Mouse (Mus musculus) E14TG2a.4 (cell line): ENCODE data around the gene Ppp2r5a.

Experiments
- H3K27me3 ChIP-seq: 2 replicates; pipeline ENCODE4 v1.6.1; 2014; ENCODE audit warnings: low read length, control low read depth; ENCODE audit not compliant: insufficient read depth
- H3K36me3 ChIP-seq: 2 replicates; pipeline ENCODE4 v1.6.1; 2014; ENCODE audit warnings: low read length, control low read depth; ENCODE audit not compliant: insufficient read depth
- H3K4me1 ChIP-seq: replicated peaks from 2 replicates; pipeline ENCODE4 v1.6.1; 2014; ENCODE audit warnings: low read depth, low read length, control low read depth
- H3K4me3 ChIP-seq: replicated peaks from 2 replicates; pipeline ENCODE4 v1.5.1; 2014; ENCODE audit warnings: mild to moderate bottlenecking, low read length
- H3K9me3 ChIP-seq: 2 replicates; pipeline ENCODE4 v1.6.1; 2014; ENCODE audit warnings: low read length, control low read depth
- CTCF ChIP-seq: conservative IDR thresholded peaks from 2 replicates; pipeline ENCODE4 v1.5.1; 2014; ENCODE audit warnings: low read length
- NANOG ChIP-seq: IDR thresholded peaks from 2 replicates; pipeline ENCODE4 v1.6.1; 2014; ENCODE audit warnings: borderline replicate concordance, low read length, mixed read lengths
- POU5F1 ChIP-seq: IDR thresholded peaks from 2 replicates; pipeline ENCODE4 v1.6.1; 2014; ENCODE audit warnings: low read length, borderline replicate concordance

The Ppp2r5a gene

GRCm38 (mm10) chr1:191311296-191311898 lies 91.7 kb downstream of the Ppp2r5a start:
- Histone ChIP-seq H3K36me3 (no peaks in the 10 kb centered on the region), H3K9me3 (no peaks in the 10 kb centered on the region), H3K27me3 (peaks cover 3% of the 10 kb centered on the region; the same call in 1 of the 2 replicates), H3K4me3 (no peak overlapping the region), H3K4me1 (peaks cover 24% of the 10 kb centered on the region)
- TF ChIP-seq CTCF (no peak), POU5F1 (no peak), NANOG (no peak)

DNA sequence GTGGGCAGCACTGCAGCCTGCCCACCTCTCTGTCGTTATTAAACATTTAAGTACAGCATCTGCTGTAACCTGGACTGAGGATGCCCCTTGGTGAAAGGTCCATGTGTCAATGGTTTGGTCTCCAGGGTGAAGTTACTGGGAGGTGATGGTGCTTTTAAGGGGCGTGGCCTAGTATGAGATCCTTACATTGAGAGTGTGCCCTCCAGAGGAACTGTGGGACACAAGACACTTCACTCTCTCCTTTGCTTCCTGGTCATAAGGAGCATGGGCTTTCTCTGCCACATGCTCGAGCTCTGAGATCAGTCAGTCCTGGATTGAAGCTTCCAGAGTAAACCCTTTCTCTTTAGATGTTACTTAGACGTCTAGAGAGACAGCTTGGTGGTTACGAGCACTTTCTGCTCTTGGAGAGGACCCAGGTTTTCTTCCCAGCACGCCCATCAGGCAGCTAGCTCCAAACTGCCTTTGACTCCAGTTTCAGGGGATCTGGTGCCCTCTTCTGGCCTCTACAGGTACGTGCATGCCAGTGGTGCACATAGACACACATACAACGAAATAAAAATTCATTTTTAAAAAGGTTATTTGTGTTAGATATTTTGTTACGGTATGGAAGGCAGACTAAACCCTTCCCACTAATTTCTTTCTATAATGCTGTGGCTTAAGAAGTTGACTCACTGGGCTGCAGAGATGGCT lies 95.2 kb downstream of the Ppp2r5a start:
- Histone ChIP-seq H3K27me3 (no peaks in the 10 kb centered on the region), H3K4me1 (peaks cover 26% of the 10 kb centered on the region), H3K9me3 (no peaks in the 10 kb centered on the region), H3K36me3 (no peaks in the 10 kb centered on the region), H3K4me3 (no peak overlapping the region)
- peak; percentile 85 for TF ChIP-seq CTCF
- TF ChIP-seq NANOG = no peak
- TF ChIP-seq POU5F1 = no peak

GRCm38 (mm10) chr1:191306316-191306715 lies 96.8 kb downstream of the Ppp2r5a start:
- H3K9me3 ChIP-seq = no peaks in the 10 kb centered on the region
- no peak overlapping the region for H3K4me3 ChIP-seq
- no peaks in the 10 kb centered on the region for H3K27me3 ChIP-seq
- no peaks in the 10 kb centered on the region for H3K36me3 ChIP-seq
- TF ChIP-seq CTCF = peak; percentile 34
- TF ChIP-seq POU5F1 = no peak
- H3K4me1 ChIP-seq = peaks cover 21% of the 10 kb centered on the region

- no peaks in the 10 kb centered on the region for H3K9me3 ChIP-seq
- no peaks in the 10 kb centered on the region for H3K27me3 ChIP-seq
- H3K4me1 ChIP-seq = peaks cover 21% of the 10 kb centered on the region
- peak; percentile 56 for TF ChIP-seq CTCF
- no peak for TF ChIP-seq NANOG
- no peak for TF ChIP-seq POU5F1
- H3K4me3 ChIP-seq = no peak overlapping the region
- no peaks in the 10 kb centered on the region for H3K36me3 ChIP-seq
Measured at GRCm38 (mm10) chr1:191305610-191306009, 97.5 kb downstream of the Ppp2r5a start.

DNA sequence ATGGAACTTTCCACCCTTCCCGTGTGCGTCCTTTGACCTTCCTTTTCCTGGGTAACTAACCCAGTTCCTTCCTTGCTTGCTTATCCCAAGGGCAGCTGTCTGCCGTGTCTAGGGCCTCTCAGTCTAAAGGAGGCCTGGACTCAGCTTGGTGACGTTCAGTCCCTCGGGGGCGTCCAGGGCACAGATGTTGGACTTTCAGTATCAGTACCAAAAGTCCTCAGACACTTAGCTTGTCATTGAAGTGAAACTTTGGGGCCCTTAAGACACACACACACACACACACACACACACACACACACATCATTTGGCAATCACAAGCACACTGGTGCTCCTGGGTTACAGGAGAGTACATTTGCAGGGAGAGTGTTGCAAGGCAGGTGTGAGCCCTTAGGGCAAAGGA lies 98.9 kb downstream of the Ppp2r5a start:
- Histone ChIP-seq H3K27me3 (no peaks in the 10 kb centered on the region), H3K4me1 (peaks cover 21% of the 10 kb centered on the region), H3K36me3 (no peaks in the 10 kb centered on the region), H3K4me3 (no peak overlapping the region), H3K9me3 (no peaks in the 10 kb centered on the region)
- no peak for TF ChIP-seq POU5F1
- no peak for TF ChIP-seq CTCF
- no peak for TF ChIP-seq NANOG

DNA sequence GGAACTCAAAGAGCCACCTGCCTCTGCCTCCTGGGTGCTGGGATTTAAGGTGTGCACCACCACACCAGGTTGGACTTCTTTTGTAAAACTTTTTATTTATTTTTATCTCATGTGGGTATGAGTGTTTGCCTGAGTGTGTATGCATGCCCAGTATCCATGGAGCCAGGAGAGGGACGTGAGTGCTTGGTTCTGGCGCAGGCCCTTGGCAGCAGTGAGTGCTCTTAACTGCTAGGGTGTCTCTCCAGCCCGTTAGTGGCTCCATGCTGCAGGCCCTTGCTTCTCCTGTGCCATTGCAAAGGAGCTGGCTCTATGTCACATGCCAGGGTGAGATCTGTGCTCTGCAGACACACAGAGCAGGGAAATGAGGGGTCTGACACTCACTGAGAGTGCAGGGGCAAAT lies 99.3 kb downstream of the Ppp2r5a start:
- H3K9me3 ChIP-seq = no peaks in the 10 kb centered on the region
- H3K36me3 ChIP-seq = no peaks in the 10 kb centered on the region
- peaks cover 21% of the 10 kb centered on the region for H3K4me1 ChIP-seq
- H3K4me3 ChIP-seq = no peak overlapping the region
- no peak for TF ChIP-seq CTCF
- no peak for TF ChIP-seq POU5F1
- TF ChIP-seq NANOG = no peak
- H3K27me3 ChIP-seq = no peaks in the 10 kb centered on the region
